Comparison of ENCODE assay signal across 9 mouse cellular contexts in genomic region chr2:164913428-164913786, GRCm38 (mm10). TPM values are rescaled to one million over a fixed set of nuclear protein-coding genes. Genes with fewer than 3 reads are reported as not detected.
A peak's percentile ranks its signal among the peaks of the same experiment; 100 is the strongest.
DNase-seq lines count a peak whose midpoint lies in the region; ATAC-seq and TF ChIP-seq lines count a peak whose summit lies in the region.
"Had no signal": no experiment of that assay in that cellular context is flagged by ENCODE, and none has a peak within 500 bp of the region (broad histone marks: within the 10 kb centered on the region; RNA-seq: fewer than 3 reads in every experiment).

No protein-coding gene starts in this region.

- TF ChIP-seq EP300 in liver, embryonic 14.5 days (IDR thresholded peaks at IDR 0.05; ENCODE audit: low read depth), result no peak

- WGBS in kidney, adult 2 months, result 85% methylated on average over 2 of the region's 2 CpGs
- 91% methylated on average over 2 of the region's 2 CpGs for WGBS in kidney, embryonic 15.5 days
- 32% methylated on average over 2 of the region's 2 CpGs for WGBS in liver, embryonic 14.5 days (ENCODE audit: insufficient replicate concordance)
- 98% methylated on average over 2 of the region's 2 CpGs for WGBS in forebrain, embryonic 13.5 days
- 93% methylated on average over 2 of the region's 2 CpGs for WGBS in hindbrain, embryonic 12.5 days

- H3K4me2 ChIP-seq in kidney, embryonic 15.5 days, result no peak overlapping the region
- H3K4me2 ChIP-seq in liver, embryonic 14.5 days (ENCODE audit: low read depth), result no peak overlapping the region
- H3K4me2 ChIP-seq in forebrain, embryonic 13.5 days, result no peak overlapping the region
- H3K4me2 ChIP-seq in hindbrain, embryonic 12.5 days (replicated peaks), result no peak overlapping the region
- H3K4me2 ChIP-seq: stomach, embryonic 15.5 days had no signal

- no peak for TF ChIP-seq CTCF in kidney, adult 2 months (conservative IDR thresholded peaks at IDR 0.05; ENCODE audit: insufficient read depth, insufficient read length, low read depth, low read length)
- no peak for TF ChIP-seq CTCF in liver, embryonic 14.5 days (IDR thresholded peaks at IDR 0.05; ENCODE audit: low read depth)

- peaks cover 12% of the 10 kb centered on the region; the same call in 1 of the 2 replicates for H3K4me1 ChIP-seq in kidney, adult 2 months (ENCODE audit: control insufficient read depth, insufficient read depth, low read length)
- peaks cover 32% of the 10 kb centered on the region for H3K4me1 ChIP-seq in kidney, embryonic 15.5 days
- H3K4me1 ChIP-seq in liver, embryonic 14.5 days (replicated peaks; ENCODE audit: control insufficient read depth in 2 of 2, insufficient read depth in 2 of 2, low read length in 1 of 2), result peaks cover 0 to 22% of the 10 kb centered on the region in 2 experiments; a peak in 3 of 4 replicates
- H3K4me1 ChIP-seq in forebrain, embryonic 13.5 days, result peaks cover 24% of the 10 kb centered on the region
- H3K4me1 ChIP-seq in hindbrain, embryonic 12.5 days, result peaks cover 26% of the 10 kb centered on the region

- peak; percentile 41 for DNase-seq in kidney, adult 2 months
- DNase-seq in ZHBTc4 (ENCODE audit: low read depth, low spot score), result peak; percentile 72
- peak in 2 of 3 experiments; percentile 40 to 43 for DNase-seq in liver, embryonic 14.5 days (ENCODE audit: low read depth in 3 of 3, low spot score in 3 of 3)
- DNase-seq in spleen, postnatal 14 days (ENCODE audit: low spot score in 2 of 2), result peak; percentile 56 to 69
- DNase-seq in testis, postnatal 14 days (ENCODE audit: low spot score), result no peak

- H3K4me3 ChIP-seq in kidney, adult 2 months (ENCODE audit: insufficient read depth, low read depth, low read length), result no peak overlapping the region
- H3K4me3 ChIP-seq in kidney, embryonic 15.5 days (replicated peaks), result no peak overlapping the region
- H3K4me3 ChIP-seq in liver, embryonic 14.5 days (ENCODE audit: insufficient read depth in 1 of 2, low read depth in 2 of 2, low read length in 2 of 2), result no peak overlapping the region
- H3K4me3 ChIP-seq in forebrain, embryonic 13.5 days, result no peak overlapping the region
- H3K4me3 ChIP-seq in hindbrain, embryonic 12.5 days, result no peak overlapping the region
- H3K4me3 ChIP-seq: stomach, embryonic 15.5 days had no signal

- H3K27ac ChIP-seq in kidney, adult 2 months (ENCODE audit: insufficient read depth, low read depth, low read length), result no peak overlapping the region
- H3K27ac ChIP-seq in kidney, embryonic 15.5 days, result no peak overlapping the region
- no peak overlapping the region for H3K27ac ChIP-seq in liver, embryonic 14.5 days
- no peak overlapping the region for H3K27ac ChIP-seq in forebrain, embryonic 13.5 days
- no peak overlapping the region for H3K27ac ChIP-seq in hindbrain, embryonic 12.5 days
- H3K27ac ChIP-seq: stomach, embryonic 15.5 days had no signal

- no peak for ATAC-seq in kidney, embryonic 15.5 days (replicated peaks; ENCODE audit: low FRiP score)
- ATAC-seq in liver, embryonic 14.5 days (ENCODE audit: insufficient read depth), result no peak
- ATAC-seq in forebrain, embryonic 13.5 days, result no peak
- no peak for ATAC-seq in hindbrain, embryonic 12.5 days (ENCODE audit: low FRiP score)

- H3K36me3 ChIP-seq in kidney, adult 2 months (ENCODE audit: control insufficient read depth, insufficient read depth, low read length), result no peaks in the 10 kb centered on the region
- H3K36me3 ChIP-seq in kidney, embryonic 15.5 days, result peaks cover 10% of the 10 kb centered on the region
- peaks cover under 1% of the 10 kb centered on the region for H3K36me3 ChIP-seq in liver, embryonic 14.5 days (replicated peaks; ENCODE audit: control insufficient read depth, insufficient read depth, low read depth)
- H3K36me3 ChIP-seq in forebrain, embryonic 13.5 days (ENCODE audit: poor library complexity, severe bottlenecking), result peaks cover 10% of the 10 kb centered on the region
- H3K36me3 ChIP-seq in hindbrain, embryonic 12.5 days, result peaks cover 8% of the 10 kb centered on the region

- H3K27me3 ChIP-seq in kidney, adult 2 months (replicated peaks; ENCODE audit: control insufficient read depth, insufficient read depth, low read length), result no peaks in the 10 kb centered on the region
- H3K27me3 ChIP-seq in kidney, embryonic 15.5 days, result no peaks in the 10 kb centered on the region
- H3K27me3 ChIP-seq in liver, embryonic 14.5 days (ENCODE audit: control insufficient read depth, insufficient read depth, low read length), result no peaks in the 10 kb centered on the region
- H3K27me3 ChIP-seq in forebrain, embryonic 13.5 days, result no peaks in the 10 kb centered on the region
- no peaks in the 10 kb centered on the region for H3K27me3 ChIP-seq in hindbrain, embryonic 12.5 days
- H3K27me3 ChIP-seq: stomach, embryonic 15.5 days had no signal

- TF ChIP-seq POLR2A in kidney, adult 2 months (IDR thresholded peaks at IDR 0.05; ENCODE audit: low read depth, low read length), result no peak

- no peaks in the 10 kb centered on the region for H3K9me3 ChIP-seq in kidney, embryonic 15.5 days (replicated peaks)
- H3K9me3 ChIP-seq in liver, embryonic 14.5 days (ENCODE audit: control insufficient read depth, low read length), result no peaks in the 10 kb centered on the region
- H3K9me3 ChIP-seq in forebrain, embryonic 13.5 days (replicated peaks), result no peaks in the 10 kb centered on the region
- H3K9me3 ChIP-seq in hindbrain, embryonic 12.5 days (replicated peaks), result no peaks in the 10 kb centered on the region
- H3K9me3 ChIP-seq: stomach, embryonic 15.5 days had no signal

- no peak overlapping the region for H3K9ac ChIP-seq in kidney, embryonic 15.5 days
- H3K9ac ChIP-seq in liver, embryonic 14.5 days (replicated peaks), result no peak overlapping the region
- no peak overlapping the region for H3K9ac ChIP-seq in forebrain, embryonic 13.5 days
- no peak overlapping the region for H3K9ac ChIP-seq in hindbrain, embryonic 12.5 days
- H3K9ac ChIP-seq: stomach, embryonic 15.5 days had no signal

RNA-seq across cellular contexts. Expression of gene Zfp335, which starts 1.9 kb away (rescaled TPM):
- 20.4 and 25.7 TPM in 2 replicates for polyA plus RNA-seq in kidney, adult 2 months (2012; rRNA removed)
- polyA plus RNA-seq in kidney, embryonic 15.5 days (2015; fragmentation: Nextera tagmentation; extraction: Ambion mirVana), result 12.1 and 14.4 TPM in 2 replicates
- 8.8 and 10.1 TPM in 2 replicates for polyA plus RNA-seq in liver, embryonic 14.5 days (2012; rRNA removed)
- 4.0 and 5.2 TPM in 2 replicates for polyA plus RNA-seq in liver, embryonic 14.5 days (2014; fragmentation: Nextera tagmentation; extraction: Ambion mirVana)
- polyA plus RNA-seq in forebrain, embryonic 13.5 days (2015; fragmentation: Nextera tagmentation; extraction: Ambion mirVana), result 12.2 and 15.1 TPM in 2 replicates
- 17.3 and 18.2 TPM in 2 replicates for polyA plus RNA-seq in hindbrain, embryonic 12.5 days (2016; fragmentation: Nextera tagmentation; extraction: Ambion mirVana)

RNA-seq across cellular contexts. Expression of gene Mmp9, which starts 27.2 kb away (rescaled TPM):
- 1.7 and 1.8 TPM in 2 replicates for polyA plus RNA-seq in kidney, adult 2 months (2012; rRNA removed)
- polyA plus RNA-seq in kidney, embryonic 15.5 days (2015; fragmentation: Nextera tagmentation; extraction: Ambion mirVana), result 2.6 and 41.3 TPM in 2 replicates
- polyA plus RNA-seq in liver, embryonic 14.5 days (2012; rRNA removed), result 0.97 and 1.00 TPM in 2 replicates
- 0.76 and 1.2 TPM in 2 replicates for polyA plus RNA-seq in liver, embryonic 14.5 days (2014; fragmentation: Nextera tagmentation; extraction: Ambion mirVana)
- polyA plus RNA-seq in forebrain, embryonic 13.5 days (2015; fragmentation: Nextera tagmentation; extraction: Ambion mirVana), result 8.6 and 10.6 TPM in 2 replicates
- 5.7 and 7.2 TPM in 2 replicates for polyA plus RNA-seq in hindbrain, embryonic 12.5 days (2016; fragmentation: Nextera tagmentation; extraction: Ambion mirVana)

RNA-seq across cellular contexts. Expression of gene Pcif1, which starts 34.3 kb away (rescaled TPM):
- 37.2 and 43.1 TPM in 2 replicates for polyA plus RNA-seq in kidney, adult 2 months (2012; rRNA removed)
- polyA plus RNA-seq in kidney, embryonic 15.5 days (2015; fragmentation: Nextera tagmentation; extraction: Ambion mirVana), result 73.1 and 81.1 TPM in 2 replicates
- polyA plus RNA-seq in liver, embryonic 14.5 days (2012; rRNA removed), result 19.6 and 20.2 TPM in 2 replicates
- polyA plus RNA-seq in liver, embryonic 14.5 days (2014; fragmentation: Nextera tagmentation; extraction: Ambion mirVana), result 37.5 and 43.4 TPM in 2 replicates
- 101 and 107 TPM in 2 replicates for polyA plus RNA-seq in forebrain, embryonic 13.5 days (2015; fragmentation: Nextera tagmentation; extraction: Ambion mirVana)
- polyA plus RNA-seq in hindbrain, embryonic 12.5 days (2016; fragmentation: Nextera tagmentation; extraction: Ambion mirVana), result 85.2 and 87.6 TPM in 2 replicates

RNA-seq across cellular contexts. Expression of gene Slc12a5, which starts 47.2 kb away (rescaled TPM):
- polyA plus RNA-seq in kidney, adult 2 months (2012; rRNA removed), result 1.5 and 2.2 TPM in 2 replicates
- 1.1 TPM in 2 replicates for polyA plus RNA-seq in kidney, embryonic 15.5 days (2015; fragmentation: Nextera tagmentation; extraction: Ambion mirVana)
- 0.42 and 0.60 TPM in 2 replicates for polyA plus RNA-seq in liver, embryonic 14.5 days (2012; rRNA removed)
- 0.10 and 0.24 TPM in 2 replicates for polyA plus RNA-seq in liver, embryonic 14.5 days (2014; fragmentation: Nextera tagmentation; extraction: Ambion mirVana)
- polyA plus RNA-seq in forebrain, embryonic 13.5 days (2015; fragmentation: Nextera tagmentation; extraction: Ambion mirVana), result 5.7 and 8.8 TPM in 2 replicates
- polyA plus RNA-seq in hindbrain, embryonic 12.5 days (2016; fragmentation: Nextera tagmentation; extraction: Ambion mirVana), result 12.7 and 16.1 TPM in 2 replicates

RNA-seq across cellular contexts. Expression of gene Pltp, which starts 55.9 kb away (rescaled TPM):
- polyA plus RNA-seq in kidney, adult 2 months (2012; rRNA removed), result 39.6 and 41.5 TPM in 2 replicates
- 35.6 and 38.7 TPM in 2 replicates for polyA plus RNA-seq in kidney, embryonic 15.5 days (2015; fragmentation: Nextera tagmentation; extraction: Ambion mirVana)
- 8.4 and 9.6 TPM in 2 replicates for polyA plus RNA-seq in liver, embryonic 14.5 days (2012; rRNA removed)
- 7.6 and 10.0 TPM in 2 replicates for polyA plus RNA-seq in liver, embryonic 14.5 days (2014; fragmentation: Nextera tagmentation; extraction: Ambion mirVana)
- 34.3 and 35.4 TPM in 2 replicates for polyA plus RNA-seq in forebrain, embryonic 13.5 days (2015; fragmentation: Nextera tagmentation; extraction: Ambion mirVana)
- polyA plus RNA-seq in hindbrain, embryonic 12.5 days (2016; fragmentation: Nextera tagmentation; extraction: Ambion mirVana), result 77.3 and 78.5 TPM in 2 replicates
